In the genomic region with DNA sequence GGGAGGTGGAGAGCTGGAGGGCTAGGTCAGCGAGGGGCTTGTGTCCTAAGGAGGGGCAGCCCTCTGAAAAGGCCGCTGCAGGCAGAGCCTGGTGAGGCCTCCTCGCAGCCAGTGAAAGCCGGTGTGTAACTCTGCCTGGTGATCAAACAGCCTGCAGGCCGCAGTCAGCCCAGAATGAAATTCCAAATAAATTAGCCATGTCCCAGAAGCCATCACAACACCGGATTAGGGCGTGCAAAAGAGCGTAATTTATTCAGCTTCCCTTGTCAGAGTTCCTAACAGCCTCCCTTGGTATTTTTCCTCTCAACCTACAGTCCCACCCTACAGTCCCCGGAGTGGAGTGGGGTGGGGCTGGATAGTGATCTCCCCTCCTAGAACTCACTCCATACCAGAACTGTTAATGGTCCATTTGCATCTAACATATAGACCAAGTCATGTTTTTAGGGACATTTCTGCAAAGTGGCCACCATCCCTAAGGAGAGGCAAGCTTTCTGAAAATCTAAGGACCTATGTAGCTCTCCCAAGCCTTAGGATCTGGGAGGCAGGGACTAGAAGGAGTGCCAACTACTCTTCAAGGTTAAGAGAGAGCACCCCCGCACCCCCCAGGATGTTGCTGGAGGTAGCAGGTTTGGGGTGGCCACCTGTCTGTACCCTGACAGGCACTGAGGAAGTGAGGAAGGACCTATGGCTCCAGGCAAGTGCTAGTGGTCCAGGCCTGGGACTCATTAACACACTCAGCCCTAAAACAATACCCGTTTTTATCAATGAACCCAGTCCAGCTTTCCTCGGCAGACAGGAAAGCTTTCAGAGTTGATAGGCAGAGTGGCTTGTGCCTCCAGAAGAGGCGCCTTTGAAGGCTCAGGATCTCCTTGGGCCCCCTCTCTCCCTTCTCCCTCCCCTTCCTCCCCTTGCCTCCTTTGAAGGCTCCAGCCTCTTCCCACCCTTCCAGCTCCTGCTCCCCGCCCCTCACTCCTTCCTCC, we compare ENCODE assay signal across 8 mouse cellular contexts. TPM values are rescaled to one million over a fixed set of nuclear protein-coding genes. Genes with fewer than 3 reads are reported as not detected.
DNase-seq lines count a peak whose midpoint lies in the region; ATAC-seq lines count a peak whose summit lies in the region.

No protein-coding gene starts in this region.

- WGBS in hindbrain, embryonic 13.5 days = 15% methylated on average over 14 of the region's 14 CpGs
- 9% methylated on average over 14 of the region's 14 CpGs for WGBS in midbrain, embryonic 11.5 days

- H3K27ac ChIP-seq in hindbrain, embryonic 13.5 days = peak overlapping the region; percentile 72; the same call in 1 of the 2 replicates
- peak overlapping the region; percentile 89 for H3K27ac ChIP-seq in midbrain, embryonic 11.5 days (ENCODE audit: low read depth, low read length)

- H3K9ac ChIP-seq in hindbrain, embryonic 13.5 days = no peak overlapping the region
- H3K9ac ChIP-seq in midbrain, embryonic 11.5 days (ENCODE audit: low read length) = peak overlapping the region; percentile 47

- DNase-seq in R1 (ENCODE audit: low read depth, low spot score) = peak; percentile 54
- DNase-seq in embryo, embryonic 11.5 days (ENCODE audit: low read depth, low spot score) = peak; percentile 35
- DNase-seq in midbrain, embryonic 11.5 days (ENCODE audit: low spot score, missing footprints) = peak; percentile 95
- DNase-seq in urinary bladder, adult 18-20 months (ENCODE audit: low spot score in 2 of 2) = no peak
- no peak for DNase-seq in frontal cortex, postnatal 36 days (ENCODE audit: low spot score in 2 of 2)
- no peak for DNase-seq in lung, postnatal 25 days (ENCODE audit: low spot score)
- DNase-seq in thymus, postnatal 4 days = no peak

- peaks cover 2% of the 10 kb centered on the region; the same call in 1 of the 2 replicates for H3K27me3 ChIP-seq in hindbrain, embryonic 13.5 days
- no peaks in the 10 kb centered on the region for H3K27me3 ChIP-seq in midbrain, embryonic 11.5 days (ENCODE audit: control insufficient read depth, insufficient read depth, low read length)

- H3K4me3 ChIP-seq in hindbrain, embryonic 13.5 days = no peak overlapping the region
- H3K4me3 ChIP-seq in midbrain, embryonic 11.5 days (ENCODE audit: low read depth, low read length) = no peak overlapping the region

- H3K9me3 ChIP-seq in hindbrain, embryonic 13.5 days = no peaks in the 10 kb centered on the region
- no peaks in the 10 kb centered on the region for H3K9me3 ChIP-seq in midbrain, embryonic 11.5 days (ENCODE audit: control insufficient read depth, low read length)

- no peak for ATAC-seq in hindbrain, embryonic 13.5 days (ENCODE audit: low FRiP score)
- ATAC-seq in midbrain, embryonic 11.5 days (ENCODE audit: low FRiP score) = peak; percentile 89

- peaks cover 17% of the 10 kb centered on the region for H3K4me1 ChIP-seq in hindbrain, embryonic 13.5 days (replicated peaks)
- H3K4me1 ChIP-seq in midbrain, embryonic 11.5 days (ENCODE audit: control insufficient read depth, insufficient read depth, low read length) = peaks cover 39% of the 10 kb centered on the region

- H3K4me2 ChIP-seq in hindbrain, embryonic 13.5 days = no peak overlapping the region
- peak overlapping the region; percentile 8; the same call in 1 of the 2 replicates for H3K4me2 ChIP-seq in midbrain, embryonic 11.5 days

- H3K36me3 ChIP-seq in hindbrain, embryonic 13.5 days = no peaks in the 10 kb centered on the region
- H3K36me3 ChIP-seq in midbrain, embryonic 11.5 days (ENCODE audit: control insufficient read depth, insufficient read depth, low read length) = no peaks in the 10 kb centered on the region

RNA-seq across cellular contexts. Expression of gene 1810010D01Rik, which starts 4.1 kb away (rescaled TPM):
- 0.38 TPM in 1 of 2 replicates, not detected in the other for polyA plus RNA-seq in hindbrain, embryonic 13.5 days (2015; fragmentation: Nextera tagmentation; extraction: Ambion mirVana)
- 0.49 TPM in 1 of 2 replicates, not detected in the other for polyA plus RNA-seq in midbrain, embryonic 11.5 days (2014; fragmentation: Nextera tagmentation; extraction: Ambion mirVana)

Comparison
In these comparisons a context has a peak if more than half of its experiments do, and no peak if none do; other contexts are left out.
1. DNase-seq: peak in R1 (single experiment), embryo, embryonic 11.5 days (single experiment) and midbrain, embryonic 11.5 days (single experiment); none in urinary bladder, adult 18-20 months (0 of 2), frontal cortex, postnatal 36 days (0 of 2), lung, postnatal 25 days (single experiment) and thymus, postnatal 4 days (single experiment).